Mouse (Mus musculus) right cerebral cortex, postnatal 36 days (tissue): ENCODE results near the gene Slc35b4.
A peak's percentile ranks its signal among the peaks of the same experiment; 100 is the strongest.

Source experiments
- DNase-seq, 2 experiments: peaks; one replicate each; pipeline ENCODE4 v3.0.0; 2022; ENCODE audit warnings: low spot score in 2 of 2, mixed read lengths in 1 of 2

Slc35b4 gene

DNA sequence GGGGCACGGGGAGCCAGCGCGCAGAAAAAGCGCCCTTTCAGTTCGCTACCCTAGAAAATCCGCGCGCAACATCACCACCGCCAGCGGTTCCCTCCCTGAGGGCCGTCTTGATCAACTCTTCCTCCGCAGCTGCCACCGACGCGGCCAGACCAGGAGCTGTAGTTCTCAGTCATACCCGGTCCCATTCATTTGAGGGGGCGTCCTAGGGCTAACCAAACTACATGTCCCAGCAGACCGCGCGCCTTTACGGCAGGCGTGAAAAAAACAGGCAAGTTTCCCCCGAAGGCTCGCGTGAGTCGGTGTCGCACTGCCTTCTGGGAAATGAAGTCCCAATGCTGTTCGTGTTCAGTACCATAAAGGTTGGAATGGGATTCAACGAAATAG lies at the start of gene Slc35b4:
TSS of gene Slc35b4 (minus strand) at position 248 of the 384 bp plus-strand sequence.
- peak; percentile 95 to 97 for DNase-seq

DNA sequence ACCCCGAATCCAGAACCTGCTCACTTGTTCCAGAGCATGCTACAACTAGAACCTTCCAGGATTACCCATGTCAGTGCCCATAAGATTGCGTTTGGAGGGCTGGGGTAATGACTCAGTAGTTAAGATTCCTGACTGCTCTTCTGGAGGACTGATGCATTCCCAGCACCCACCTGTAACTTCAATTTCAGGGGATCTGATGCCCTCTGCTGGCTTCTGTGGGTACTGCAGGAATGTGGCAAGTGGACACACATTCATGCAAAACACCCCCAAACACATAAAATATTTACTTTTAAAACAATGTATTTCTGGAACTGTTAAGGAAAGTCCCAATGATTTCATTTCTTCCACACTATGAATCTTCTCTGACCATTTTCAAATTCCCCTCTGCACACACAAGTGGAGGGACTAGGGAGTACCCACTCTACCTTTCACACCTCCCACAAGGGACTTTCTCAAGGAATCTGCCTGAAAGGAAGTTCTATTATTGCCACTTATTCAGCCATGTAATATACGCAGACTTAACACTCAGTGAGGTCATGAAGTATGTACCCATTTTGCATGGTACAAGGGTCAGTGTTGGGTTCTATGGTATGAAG lies 48.2 kb upstream of the Slc35b4 start:
- no peak for DNase-seq

DNA sequence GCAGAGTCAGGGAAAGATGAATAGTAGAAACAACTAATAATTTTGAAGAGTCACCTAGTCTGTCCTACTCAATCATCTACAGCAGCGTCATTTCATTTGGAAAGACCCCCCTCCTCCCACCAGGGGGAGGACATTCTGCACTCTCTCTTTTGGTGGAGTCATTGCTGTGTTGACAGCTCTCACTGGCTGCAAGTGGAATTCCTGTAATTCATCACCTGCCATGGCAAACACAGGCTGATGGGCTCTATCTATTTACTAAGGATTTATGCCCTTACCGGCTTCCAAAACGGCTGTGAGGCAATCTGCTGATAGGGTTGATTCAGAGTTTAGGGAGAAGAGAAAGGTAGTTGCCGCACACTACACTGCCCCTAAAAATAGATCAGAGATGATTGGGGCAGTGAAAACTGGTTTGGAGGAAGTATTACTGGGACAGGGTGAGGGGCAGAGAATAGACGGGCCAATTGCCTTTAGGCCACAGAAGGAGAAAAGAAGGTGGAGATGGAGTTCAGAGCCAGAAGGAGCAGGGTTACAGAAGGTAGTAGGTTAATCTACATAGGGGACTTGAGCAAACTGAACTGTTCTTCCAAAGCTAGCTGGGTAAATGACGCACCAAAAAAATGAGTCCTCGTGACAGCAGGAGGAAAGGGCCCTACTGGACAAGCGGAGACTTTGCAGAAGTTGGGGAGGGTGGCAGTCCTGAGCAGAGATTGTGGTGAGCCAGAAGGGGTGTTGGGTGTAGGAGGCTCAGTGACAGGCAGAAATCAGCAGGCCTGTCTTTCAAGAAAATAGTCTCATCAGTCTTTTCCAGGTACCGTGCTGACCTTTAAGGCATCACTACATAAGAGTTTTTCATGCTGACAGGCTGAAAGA lies 39.8 kb upstream of the Slc35b4 start:
- DNase-seq: no peak

GRCm38 (mm10) chr6:34205754-34206153 lies 28.8 kb upstream of the Slc35b4 start:
- no peak for DNase-seq

GRCm38 (mm10) chr6:34204971-34205572 lies 28.2 kb upstream of the Slc35b4 start:
- DNase-seq: peak in 1 of 2 experiments; percentile 10

DNA sequence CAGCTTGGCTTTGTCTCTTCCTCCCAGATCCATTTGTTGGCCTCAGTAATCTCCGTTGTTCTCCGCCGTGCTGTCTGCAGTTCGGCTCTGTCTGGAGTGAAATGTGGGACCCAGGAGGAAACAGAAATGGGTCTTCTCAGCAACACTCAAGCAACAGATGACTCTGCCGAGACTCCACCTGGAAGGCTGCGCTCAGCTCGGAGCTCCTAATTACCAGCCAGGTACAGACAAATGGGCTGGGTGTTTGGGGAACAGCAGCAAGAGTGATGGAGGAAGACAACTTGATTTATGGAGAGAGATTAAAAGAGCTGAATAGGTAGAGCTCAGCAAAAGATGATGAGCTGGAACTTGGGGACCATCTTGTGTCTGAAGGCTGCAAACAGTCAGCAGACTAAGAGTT lies 26.6 kb upstream of the Slc35b4 start:
- DNase-seq: no peak

DNA sequence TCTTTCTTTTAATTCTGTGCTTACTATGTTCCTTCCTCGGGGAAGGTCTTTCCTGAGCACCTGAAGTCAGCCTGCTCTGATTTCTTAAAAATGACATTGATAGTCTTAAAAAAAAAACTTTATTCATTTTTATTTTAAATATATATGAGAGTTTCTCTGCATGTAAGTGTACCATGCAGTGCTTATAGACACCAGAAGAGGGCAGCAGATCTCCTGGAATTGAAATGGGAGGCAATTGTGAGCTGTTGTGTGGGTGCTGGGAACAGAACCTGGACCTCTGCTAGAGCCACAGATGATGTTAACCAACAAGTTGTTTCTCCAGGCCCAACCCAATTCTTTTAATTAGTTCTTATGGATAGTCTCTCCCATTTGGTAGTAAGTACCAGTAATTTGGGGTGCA lies 18.1 kb upstream of the Slc35b4 start:
- DNase-seq: no peak

- peak; percentile 17 to 26 for DNase-seq
Observed at GRCm38 (mm10) chr6:34193708-34194475, 17.0 kb upstream of the Slc35b4 start.

- no peak for DNase-seq
Observed at GRCm38 (mm10) chr6:34191401-34191800, 14.5 kb upstream of the Slc35b4 start.

DNA sequence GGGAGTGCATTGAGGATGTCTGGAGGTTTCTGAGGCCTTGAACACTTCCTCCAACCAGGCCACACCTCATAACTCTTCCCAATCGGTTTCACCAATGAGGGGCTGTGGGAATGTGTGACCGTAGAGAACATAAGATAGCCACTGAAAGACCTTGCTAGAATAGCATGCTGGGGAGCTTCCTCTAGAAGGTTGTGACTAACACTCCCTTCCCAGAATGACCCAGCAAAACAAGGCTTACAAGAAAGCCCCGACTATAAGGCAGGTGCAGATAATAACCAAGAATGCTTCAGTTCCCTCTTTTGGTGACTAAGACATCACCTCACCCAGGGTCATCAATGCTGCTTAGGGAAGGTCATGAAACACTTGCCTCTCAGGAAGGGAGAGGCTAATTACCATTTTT lies 12.6 kb upstream of the Slc35b4 start:
- DNase-seq: no peak

DNA sequence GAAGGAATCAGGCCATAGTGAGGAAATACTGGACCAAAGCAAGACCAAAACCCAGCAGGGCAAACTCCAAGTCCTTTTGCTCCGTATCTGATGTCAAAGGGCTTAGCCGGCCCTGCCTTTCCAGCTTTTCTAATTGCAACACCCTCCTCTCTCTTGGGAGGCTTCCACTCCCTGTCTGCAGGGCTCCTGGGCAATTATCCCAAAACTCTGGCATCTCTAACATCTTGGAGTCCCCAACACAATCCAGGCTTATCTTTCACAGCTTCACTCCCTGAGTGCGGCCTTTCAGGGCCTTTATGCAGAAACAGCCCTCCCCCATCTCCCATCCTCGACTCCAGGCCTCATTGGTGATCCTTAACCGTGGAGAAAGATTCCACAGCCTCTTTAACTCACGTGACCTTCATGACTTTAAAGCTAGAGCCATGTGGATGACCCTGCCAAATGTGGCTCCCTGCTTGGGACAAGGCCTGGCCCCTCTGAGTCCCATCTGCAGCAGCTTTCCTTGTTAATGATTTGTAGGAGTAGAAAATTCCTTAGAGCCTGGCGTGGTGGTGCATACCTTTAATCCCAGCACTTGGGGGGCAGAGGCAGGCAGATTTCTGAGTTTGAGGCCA lies 11.2 kb upstream of the Slc35b4 start:
- DNase-seq: no peak

DNA sequence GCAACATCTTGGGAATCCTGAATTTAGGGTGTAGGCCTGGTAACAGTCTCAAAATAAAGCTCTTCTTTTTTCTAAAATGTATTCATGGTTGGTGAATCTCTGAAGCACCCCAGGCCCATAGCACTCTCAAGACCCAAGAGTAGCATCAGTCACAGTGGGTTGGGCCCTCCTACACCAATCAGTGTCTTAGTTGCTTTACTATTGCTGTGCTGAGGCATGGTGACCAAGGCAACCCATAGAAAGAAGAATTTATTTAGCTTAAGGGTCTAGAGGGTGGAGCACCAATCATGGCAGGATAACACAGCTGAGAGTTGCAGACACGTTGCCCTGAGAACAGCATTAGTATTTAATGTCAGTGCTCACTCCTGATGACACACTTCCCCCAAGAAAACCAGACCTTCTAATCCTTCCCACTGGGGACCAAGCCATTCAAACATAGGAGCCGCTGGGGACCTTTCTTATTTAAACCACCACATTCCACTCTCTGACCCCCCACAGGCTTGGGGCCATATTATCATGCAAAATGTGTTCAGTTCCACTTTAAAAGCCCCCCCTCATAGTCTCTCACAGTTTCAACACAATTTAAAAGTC lies 10.5 kb upstream of the Slc35b4 start:
- no peak for DNase-seq

GRCm38 (mm10) chr6:34183326-34183725 lies 6.4 kb upstream of the Slc35b4 start:
- no peak for DNase-seq

GRCm38 (mm10) chr6:34181961-34182360 lies 5.0 kb upstream of the Slc35b4 start:
- DNase-seq: no peak

DNA sequence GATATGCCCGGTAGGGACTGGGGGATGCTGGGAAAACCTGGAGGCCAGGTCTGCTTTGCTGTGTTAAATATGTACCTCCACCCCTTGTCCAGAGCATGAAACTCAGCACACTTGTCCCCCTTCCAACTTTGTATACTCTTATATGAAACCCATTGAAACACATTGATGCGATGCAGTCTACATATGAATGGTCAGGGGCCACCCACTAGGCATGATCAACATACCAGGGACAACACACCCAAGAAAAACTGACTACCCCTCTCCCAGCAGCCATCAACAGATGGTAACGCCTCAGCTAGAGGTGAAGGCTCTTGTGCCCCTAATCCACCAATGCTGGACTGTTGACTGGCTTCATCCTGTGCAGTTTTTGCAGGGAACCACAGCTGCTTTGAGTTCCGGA lies 3.0 kb upstream of the Slc35b4 start:
- no peak for DNase-seq

- no peak for DNase-seq
Observed at GRCm38 (mm10) chr6:34179007-34179406, 2.1 kb upstream of the Slc35b4 start.

GRCm38 (mm10) chr6:34176111-34176863 lies 624 bp downstream of the Slc35b4 start:
- DNase-seq: peak in 1 of 2 experiments; percentile 23

DNA sequence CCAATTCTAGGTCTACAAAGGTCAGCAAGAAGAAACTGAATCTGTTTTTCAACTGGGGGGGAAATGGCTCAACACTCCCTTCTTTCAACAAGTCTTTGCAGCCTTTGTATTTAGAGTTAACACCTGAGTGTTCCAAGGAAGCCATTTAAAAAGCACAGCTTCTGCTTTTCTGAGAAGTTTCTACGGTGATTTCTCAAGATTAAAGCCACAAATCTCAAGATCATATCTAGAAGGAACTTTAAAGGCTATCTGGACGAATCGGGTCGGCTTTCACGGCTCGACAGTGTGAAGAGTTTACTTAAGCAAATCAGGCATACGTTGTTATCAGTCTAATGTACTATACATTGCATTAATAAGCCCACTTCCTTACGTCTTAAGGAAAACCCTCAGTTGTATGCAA lies 2.2 kb downstream of the Slc35b4 start:
- DNase-seq: no peak

DNA sequence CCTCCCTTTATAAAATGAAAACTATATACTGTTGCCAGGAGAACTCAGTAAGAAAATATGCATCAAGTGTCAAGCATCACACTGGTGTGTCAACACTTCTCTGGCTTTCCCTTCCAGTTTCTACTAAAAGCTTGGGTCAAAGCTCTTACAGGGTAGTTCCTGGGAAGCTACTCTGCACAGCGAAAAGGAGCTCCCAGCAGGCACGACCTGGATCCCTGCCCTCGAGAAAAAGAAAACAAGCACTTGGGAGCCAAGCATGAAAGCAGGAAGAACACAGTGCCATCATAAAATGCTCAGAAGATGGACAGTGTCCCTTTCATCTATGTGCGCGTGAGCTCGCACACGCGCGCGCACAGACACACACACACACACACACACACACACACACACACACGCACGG lies 3.7 kb downstream of the Slc35b4 start:
- DNase-seq: no peak

- DNase-seq: no peak
Observed at GRCm38 (mm10) chr6:34171748-34172457, 5.0 kb downstream of the Slc35b4 start.
